Mouse (Mus musculus): ENCODE results near the gene Spata2l. TPM values are rescaled to one million over a fixed set of nuclear protein-coding genes. Genes with fewer than 3 reads are reported as not detected.
"Not testable (repeated sequence)": the region's sequence is repeated elsewhere in the genome, so short reads cannot be mapped to it uniquely, and the experiment has no call there.

The Spata2l gene
- polyA plus RNA-seq, 1 experiment from 2014 or later = 5.0 TPM

- no peak for ATAC-seq
- Histone ChIP-seq H3K9me3 (ENCODE audit: control insufficient read depth) (no peaks in the 10 kb centered on the region), H3K27ac (ENCODE audit: low read depth, low read length) (no peak overlapping the region), H3K27me3 (replicated peaks; ENCODE audit: control insufficient read depth, insufficient read depth, low read length) (no peaks in the 10 kb centered on the region), H3K4me3 (ENCODE audit: low read depth, low read length) (no peak overlapping the region), H3K9ac (ENCODE audit: low read depth, low read length) (no peak overlapping the region), H3K36me3 (ENCODE audit: control insufficient read depth, insufficient read depth) (peaks cover 9% of the 10 kb centered on the region; the same call in 1 of the 2 replicates), H3K4me1 (replicated peaks; ENCODE audit: control insufficient read depth, insufficient read depth, low read length) (no peaks in the 10 kb centered on the region), H3K4me2 (replicated peaks; ENCODE audit: low read depth) (no peak overlapping the region)
- no peak for TF ChIP-seq CTCF (IDR thresholded peaks at IDR 0.05; ENCODE audit: low read depth)
- WGBS = 57% methylated on average over 7 of the region's 7 CpGs
These were observed 42.4 kb upstream of the Spata2l start for GRCm38 (mm10) chr8:123278445-123278844.

GRCm38 (mm10) chr8:123275096-123275495, 39.1 kb upstream of the Spata2l start:
- no peak for ATAC-seq
- Histone ChIP-seq H3K4me2 (replicated peaks; ENCODE audit: low read depth) (no peak overlapping the region), H3K4me1 (replicated peaks; ENCODE audit: control insufficient read depth, insufficient read depth, low read length) (no peaks in the 10 kb centered on the region; the same call in 1 of the 2 replicates), H3K9ac (ENCODE audit: low read depth, low read length) (no peak overlapping the region), H3K36me3 (ENCODE audit: control insufficient read depth, insufficient read depth) (peaks cover 13% of the 10 kb centered on the region; the same call in 1 of the 2 replicates), H3K9me3 (ENCODE audit: control insufficient read depth) (no peaks in the 10 kb centered on the region), H3K27ac (ENCODE audit: low read depth, low read length) (no peak overlapping the region), H3K27me3 (replicated peaks; ENCODE audit: control insufficient read depth, insufficient read depth, low read length) (no peaks in the 10 kb centered on the region), H3K4me3 (ENCODE audit: low read depth, low read length) (no peak overlapping the region)
- TF ChIP-seq CTCF (IDR thresholded peaks at IDR 0.05; ENCODE audit: low read depth) = no peak
- 96% methylated on average over 12 of the region's 12 CpGs for WGBS

GRCm38 (mm10) chr8:123274447-123274846, 38.4 kb upstream of the Spata2l start:
- Histone ChIP-seq H3K27me3 (replicated peaks; ENCODE audit: control insufficient read depth, insufficient read depth, low read length) (no peaks in the 10 kb centered on the region), H3K4me3 (ENCODE audit: low read depth, low read length) (no peak overlapping the region), H3K9ac (ENCODE audit: low read depth, low read length) (no peak overlapping the region), H3K9me3 (ENCODE audit: control insufficient read depth) (no peaks in the 10 kb centered on the region), H3K27ac (ENCODE audit: low read depth, low read length) (no peak overlapping the region), H3K4me2 (replicated peaks; ENCODE audit: low read depth) (no peak overlapping the region), H3K4me1 (replicated peaks; ENCODE audit: control insufficient read depth, insufficient read depth, low read length) (no peaks in the 10 kb centered on the region; the same call in 1 of the 2 replicates), H3K36me3 (ENCODE audit: control insufficient read depth, insufficient read depth) (peaks cover 17% of the 10 kb centered on the region; the same call in 1 of the 2 replicates)
- WGBS = 87% methylated on average over 5 of the region's 5 CpGs
- ATAC-seq = no peak
- TF ChIP-seq CTCF (IDR thresholded peaks at IDR 0.05; ENCODE audit: low read depth) = no peak

- Histone ChIP-seq H3K4me1 (replicated peaks; ENCODE audit: control insufficient read depth, insufficient read depth, low read length) (no peaks in the 10 kb centered on the region; the same call in 1 of the 2 replicates), H3K27ac (ENCODE audit: low read depth, low read length) (no peak overlapping the region), H3K9me3 (ENCODE audit: control insufficient read depth) (no peaks in the 10 kb centered on the region), H3K27me3 (replicated peaks; ENCODE audit: control insufficient read depth, insufficient read depth, low read length) (no peaks in the 10 kb centered on the region), H3K36me3 (ENCODE audit: control insufficient read depth, insufficient read depth) (peaks cover 37% of the 10 kb centered on the region), H3K9ac (ENCODE audit: low read depth, low read length) (no peak overlapping the region), H3K4me3 (ENCODE audit: low read depth, low read length) (no peak overlapping the region), H3K4me2 (replicated peaks; ENCODE audit: low read depth) (no peak overlapping the region)
- WGBS = 57% methylated on average over 4 of the region's 4 CpGs
- no peak for TF ChIP-seq CTCF (IDR thresholded peaks at IDR 0.05; ENCODE audit: low read depth)
- ATAC-seq = no peak
These were observed 35.9 kb upstream of the Spata2l start for GRCm38 (mm10) chr8:123271901-123272300.

- ATAC-seq = no peak
- peaks cover 44% of the 10 kb centered on the region for H3K36me3 ChIP-seq (ENCODE audit: control insufficient read depth, insufficient read depth)
- 75% methylated on average over 10 of the region's 10 CpGs for WGBS
These were observed 35.1 kb upstream of the Spata2l start for GRCm38 (mm10) chr8:123271147-123271546.

GRCm38 (mm10) chr8:123267926-123268656, 32.1 kb upstream of the Spata2l start:
- no peaks in the 10 kb centered on the region for H3K27me3 ChIP-seq (replicated peaks; ENCODE audit: control insufficient read depth, insufficient read depth, low read length)
- H3K36me3 ChIP-seq (ENCODE audit: control insufficient read depth, insufficient read depth) = peaks cover 61% of the 10 kb centered on the region
- H3K27ac ChIP-seq (ENCODE audit: low read depth, low read length) = no peak overlapping the region
- 68% methylated on average over 14 of the region's 14 CpGs for WGBS
- no peak for TF ChIP-seq CTCF (IDR thresholded peaks at IDR 0.05; ENCODE audit: low read depth)
- ATAC-seq = 0 out of 2 replicates have a peak, but pooled peaks have one; percentile 37
- H3K4me1 ChIP-seq (replicated peaks; ENCODE audit: control insufficient read depth, insufficient read depth, low read length) = no peaks in the 10 kb centered on the region; the same call in 1 of the 2 replicates
- no peak overlapping the region for H3K4me3 ChIP-seq (ENCODE audit: low read depth, low read length)
- H3K9ac ChIP-seq (ENCODE audit: low read depth, low read length) = no peak overlapping the region
- no peak overlapping the region for H3K4me2 ChIP-seq (replicated peaks; ENCODE audit: low read depth)
- no peaks in the 10 kb centered on the region for H3K9me3 ChIP-seq (ENCODE audit: control insufficient read depth)

More at GRCm38 (mm10) chr8:123271147-123271546, 35.1 kb upstream of the Spata2l start:
- Histone ChIP-seq H3K27ac (ENCODE audit: low read depth, low read length) (no peak overlapping the region), H3K9ac (ENCODE audit: low read depth, low read length) (no peak overlapping the region), H3K4me3 (ENCODE audit: low read depth, low read length) (no peak overlapping the region), H3K4me1 (replicated peaks; ENCODE audit: control insufficient read depth, insufficient read depth, low read length) (no peaks in the 10 kb centered on the region; the same call in 1 of the 2 replicates), H3K9me3 (ENCODE audit: control insufficient read depth) (no peaks in the 10 kb centered on the region), H3K27me3 (replicated peaks; ENCODE audit: control insufficient read depth, insufficient read depth, low read length) (no peaks in the 10 kb centered on the region), H3K4me2 (replicated peaks; ENCODE audit: low read depth) (no peak overlapping the region)
- no peak for TF ChIP-seq CTCF (IDR thresholded peaks at IDR 0.05; ENCODE audit: low read depth)

GRCm38 (mm10) chr8:123257593-123257992, 21.6 kb upstream of the Spata2l start:
- H3K9me3 ChIP-seq (ENCODE audit: control insufficient read depth); H3K4me1 ChIP-seq (replicated peaks; ENCODE audit: control insufficient read depth, insufficient read depth, low read length); H3K27ac ChIP-seq (ENCODE audit: low read depth, low read length); ATAC-seq; H3K4me2 ChIP-seq (replicated peaks; ENCODE audit: low read depth); H3K27me3 ChIP-seq (replicated peaks; ENCODE audit: control insufficient read depth, insufficient read depth, low read length); H3K4me3 ChIP-seq (ENCODE audit: low read depth, low read length); H3K9ac ChIP-seq (ENCODE audit: low read depth, low read length): not testable (repeated sequence)
- WGBS = 90% methylated on average over 8 of the region's 8 CpGs
- peaks cover 48% of the 10 kb centered on the region for H3K36me3 ChIP-seq (ENCODE audit: control insufficient read depth, insufficient read depth)

All from intestine, postnatal 0 days (tissue).